Mouse (Mus musculus): ENCODE measurements around the gene Slc6a18. TPM values are rescaled to one million over a fixed set of nuclear protein-coding genes. Genes with fewer than 3 reads are reported as not detected.

Gene Slc6a18
- not detected in 2 replicates for polyA plus RNA-seq (2012; rRNA removed)

DNA sequence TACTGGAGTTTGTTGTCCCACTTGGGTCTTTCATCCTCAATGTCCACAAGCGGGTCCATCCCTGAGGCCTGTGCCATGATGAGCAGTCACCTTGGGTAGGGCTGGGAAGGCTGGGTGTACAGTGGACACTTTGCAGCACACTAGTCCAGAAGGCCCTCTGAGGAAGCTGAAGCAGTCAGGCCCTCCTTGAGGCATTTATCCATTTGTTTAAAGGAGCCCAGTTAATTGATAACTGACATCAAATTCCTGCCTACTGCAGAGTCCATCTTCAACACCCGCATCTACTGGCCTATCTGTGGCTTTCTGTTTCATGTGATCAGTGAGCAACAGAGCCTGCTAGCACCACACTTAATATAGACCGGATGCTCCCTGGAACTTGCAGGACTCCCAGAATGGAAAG is at the start of gene Slc6a18:
Gene Slc6a18 (minus strand): TSS at position 171 of the 400 bp plus-strand sequence.

DNA sequence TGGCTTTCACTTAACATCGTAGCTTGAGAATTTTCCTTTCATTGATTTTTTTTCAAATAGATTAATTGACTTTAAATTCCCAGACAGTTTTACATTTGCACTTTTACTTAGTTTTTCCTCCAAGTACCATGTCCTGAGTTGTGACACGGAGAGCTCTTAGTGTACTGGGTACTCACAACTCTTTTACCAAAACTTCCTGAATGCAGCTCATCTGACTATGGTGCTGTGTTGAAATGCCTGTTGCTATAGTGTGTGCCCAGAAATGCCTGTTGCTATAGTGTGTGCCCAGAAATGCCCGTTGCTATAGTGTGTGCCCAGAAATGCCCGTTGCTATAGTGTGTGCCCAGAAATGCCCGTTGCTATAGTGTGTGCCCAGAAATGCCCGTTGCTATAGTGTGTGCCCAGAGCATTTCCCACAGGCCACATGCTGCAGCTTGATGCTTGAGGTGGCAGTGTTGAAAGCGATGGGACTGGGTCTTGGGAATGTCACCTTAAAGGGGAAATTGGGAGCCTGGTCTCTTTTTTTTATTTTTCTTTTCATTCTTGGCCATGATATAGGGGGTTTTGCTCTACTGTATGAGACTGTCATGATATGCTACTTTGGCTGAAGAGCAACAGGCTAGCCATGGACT is 27.0 kb upstream of the Slc6a18 start, which contains the start of gene Slc6a19:
Gene Slc6a19 (minus strand): TSS at position 172 of the 632 bp plus-strand sequence.

DNA sequence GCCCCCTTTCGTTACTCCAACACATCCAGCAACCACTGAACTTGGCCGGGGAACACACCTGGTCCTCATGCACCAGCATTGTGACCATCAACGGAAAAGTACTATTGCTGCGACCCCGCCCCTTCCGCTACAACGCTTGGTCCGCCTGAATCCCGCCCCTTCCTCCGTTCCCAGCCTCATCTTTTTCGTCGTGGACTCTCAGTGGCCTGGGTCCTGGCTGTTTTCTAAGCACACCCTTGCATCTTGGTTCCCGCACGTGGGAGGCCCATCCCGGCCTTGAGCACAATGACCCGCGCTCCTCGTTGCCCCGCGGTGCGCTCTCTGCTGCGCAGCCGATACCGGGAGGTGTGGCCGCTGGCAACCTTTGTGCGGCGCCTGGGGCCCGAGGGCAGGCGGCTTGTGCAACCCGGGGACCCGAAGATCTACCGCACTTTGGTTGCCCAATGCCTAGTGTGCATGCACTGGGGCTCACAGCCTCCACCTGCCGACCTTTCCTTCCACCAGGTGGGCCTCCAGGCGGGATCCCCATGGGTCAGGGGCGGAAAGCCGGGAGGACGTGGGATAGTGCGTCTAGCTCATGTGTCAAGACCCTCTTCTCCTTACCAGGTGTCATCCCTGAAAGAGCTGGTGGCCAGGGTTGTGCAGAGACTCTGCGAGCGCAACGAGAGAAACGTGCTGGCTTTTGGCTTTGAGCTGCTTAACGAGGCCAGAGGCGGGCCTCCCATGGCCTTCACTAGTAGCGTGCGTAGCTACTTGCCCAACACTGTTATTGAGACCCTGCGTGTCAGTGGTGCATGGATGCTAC is 50.9 kb downstream of the Slc6a18 start, which contains the start of gene Tert:
Gene Tert (plus strand): TSS at position 167 of the 805 bp plus-strand sequence.

Other genes with a start within 250 kb of the Slc6a18 start
- gene Lpcat1, start 210.8 kb downstream of the Slc6a18 start, polyA plus RNA-seq (2012; rRNA removed): 22.7 and 24.8 TPM in 2 replicates
- 0.02 and 0.05 TPM in 2 replicates for gene Slc6a3, start 141.3 kb downstream of the Slc6a18 start, polyA plus RNA-seq (2012; rRNA removed)
- gene Clptm1l, start 74.0 kb downstream of the Slc6a18 start, polyA plus RNA-seq (2012; rRNA removed): 146 and 173 TPM in 2 replicates
- 2.7 and 2.9 TPM in 2 replicates for gene Tert, start 51.1 kb downstream of the Slc6a18 start, polyA plus RNA-seq (2012; rRNA removed)
- gene Slc6a19, start 26.8 kb upstream of the Slc6a18 start, polyA plus RNA-seq (2012; rRNA removed): 1.5 and 1.9 TPM in 2 replicates
- gene Slc12a7, start 55.1 kb upstream of the Slc6a18 start, polyA plus RNA-seq (2012; rRNA removed): 95.5 and 121 TPM in 2 replicates
- gene Nkd2, start 169.6 kb upstream of the Slc6a18 start, polyA plus RNA-seq (2012; rRNA removed): 14.3 and 17.2 TPM in 2 replicates